Mouse (Mus musculus): ENCODE results near the gene Crlf1.
"Not testable (repeated sequence)": the region's sequence is repeated elsewhere in the genome, so short reads cannot be mapped to it uniquely, and the experiment has no call there.

Gene Crlf1

GRCm38 (mm10) chr8:70500386-70501301, 7.7 kb downstream of the Crlf1 start:
- no peak for DNase-seq

DNA sequence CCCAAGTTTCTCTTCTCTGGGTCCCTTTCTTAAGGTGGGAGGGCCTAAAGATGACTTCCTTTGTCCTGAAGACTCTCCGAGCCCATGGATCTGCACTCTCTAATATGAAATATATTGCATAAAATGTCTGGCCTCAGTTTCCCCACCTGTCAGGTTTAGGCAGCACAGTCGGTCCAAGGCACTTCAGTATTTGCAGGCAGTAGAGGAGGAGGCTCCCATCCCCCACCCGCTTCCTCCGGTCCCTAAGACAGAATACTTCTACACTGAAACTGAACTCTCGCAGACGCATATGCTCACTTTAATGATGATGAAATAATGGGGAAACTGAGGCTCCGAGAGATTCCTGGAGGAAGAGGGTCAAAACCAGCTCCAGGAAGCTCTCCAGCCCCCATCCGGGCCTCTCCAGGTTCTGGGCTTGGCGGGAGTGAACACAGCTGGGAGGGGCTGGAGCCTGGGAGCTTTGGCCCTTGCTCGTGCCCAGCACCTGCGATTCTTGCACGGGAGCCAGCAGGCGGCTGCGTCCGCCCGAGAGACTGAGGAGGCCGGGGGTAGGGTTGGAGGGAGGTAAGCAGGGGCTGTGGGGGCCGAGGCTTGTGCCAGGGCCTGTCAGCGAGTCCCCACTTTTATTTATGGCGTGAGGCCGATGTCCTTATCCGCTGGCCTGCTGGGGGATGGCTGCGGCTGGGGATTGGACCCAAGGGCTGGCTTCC, 9.0 kb downstream of the Crlf1 start:
- no peak for DNase-seq

GRCm38 (mm10) chr8:70502540-70502939, 9.6 kb downstream of the Crlf1 start:
- DNase-seq = no peak

DNA sequence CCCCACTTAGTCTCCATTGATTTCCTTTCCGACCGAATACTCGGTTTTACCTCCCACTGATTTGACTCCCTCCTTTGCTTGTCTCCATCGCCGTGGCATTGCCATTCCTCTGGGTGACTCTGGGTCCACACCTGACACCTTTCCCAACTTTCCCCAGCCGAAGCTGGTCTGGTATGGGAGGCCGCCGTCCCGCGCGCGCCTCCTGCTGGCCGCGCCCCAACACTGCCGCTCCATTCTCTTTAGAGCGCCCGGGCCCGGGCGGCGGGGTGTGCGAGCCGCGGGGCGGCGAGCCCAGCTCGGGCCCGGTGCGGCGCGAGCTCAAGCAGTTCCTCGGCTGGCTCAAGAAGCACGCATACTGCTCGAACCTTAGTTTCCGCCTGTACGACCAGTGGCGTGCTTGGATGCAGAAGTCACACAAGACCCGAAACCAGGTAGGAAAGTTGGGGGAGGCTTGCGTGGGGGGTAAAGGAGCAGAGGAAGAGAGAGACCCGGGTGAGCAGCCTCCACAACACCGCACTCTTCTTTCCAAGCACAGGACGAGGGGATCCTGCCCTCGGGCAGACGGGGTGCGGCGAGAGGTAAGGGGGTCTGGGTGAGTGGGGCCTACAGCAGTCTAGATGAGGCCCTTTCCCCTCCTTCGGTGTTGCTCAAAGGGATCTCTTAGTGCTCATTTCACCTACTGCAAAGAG, 10.2 kb downstream of the Crlf1 start:
- peak in 1 of 2 experiments; percentile 62 for DNase-seq

DNA sequence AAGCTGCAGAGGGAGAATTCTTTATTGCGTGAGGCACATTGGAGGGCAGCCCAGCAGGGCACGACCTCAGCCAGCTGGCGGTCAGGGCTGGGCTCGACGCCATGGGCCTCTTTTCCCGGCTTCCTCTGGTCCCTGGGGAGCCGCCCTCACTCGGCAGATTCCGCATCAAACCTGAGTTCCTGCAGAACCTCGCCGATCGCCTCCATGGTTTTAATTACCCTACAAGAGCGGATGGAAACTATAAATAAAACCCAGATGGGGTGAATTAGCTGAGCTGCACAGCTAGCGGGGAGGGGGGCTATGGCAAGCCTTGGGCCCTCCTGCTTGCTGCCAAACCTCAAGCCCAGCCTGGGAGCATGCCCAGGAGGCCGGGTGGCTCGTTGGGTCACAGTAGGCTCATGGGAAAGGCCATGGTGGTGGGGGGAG, 11.3 kb downstream of the Crlf1 start:
- peak; percentile 59 to 61 for DNase-seq

- DNase-seq = peak; percentile 65 to 76
Observed at GRCm38 (mm10) chr8:70504851-70505250, 11.9 kb downstream of the Crlf1 start.

DNA sequence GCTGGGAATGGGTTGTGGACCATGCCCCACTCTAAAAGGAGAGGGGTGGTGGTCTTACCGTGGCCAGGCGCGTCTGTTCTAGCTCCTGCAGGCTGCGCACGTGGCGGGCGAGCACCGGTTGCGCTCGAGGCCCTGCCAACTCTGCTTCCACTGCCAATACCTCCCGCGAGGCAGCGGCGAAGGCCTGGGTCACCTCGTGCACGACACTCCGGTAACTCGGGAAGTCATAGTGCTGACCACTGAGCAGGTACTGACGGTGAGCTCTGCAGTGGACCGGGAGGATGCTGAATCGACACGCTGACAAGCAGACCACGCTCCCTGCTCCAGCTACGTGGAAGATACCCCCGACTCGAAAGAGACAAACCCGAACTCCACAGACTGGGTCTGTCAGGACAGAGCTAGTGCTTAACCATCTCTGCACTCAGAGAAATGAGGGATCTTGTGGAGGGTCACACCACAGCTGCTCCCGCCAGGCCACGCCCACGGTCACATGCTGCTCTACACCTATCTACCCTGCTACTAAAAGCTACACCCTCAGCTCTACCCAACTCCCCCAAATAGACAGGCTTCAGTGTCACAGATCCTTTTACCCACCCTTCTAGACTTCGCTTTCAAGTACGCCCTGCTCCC, 12.9 kb downstream of the Crlf1 start:
- no peak for DNase-seq

GRCm38 (mm10) chr8:70506328-70507026, 13.5 kb downstream of the Crlf1 start, which contains the start of gene Rex1bd:
Rex1bd (minus strand) TSS chr8:70506752.
- DNase-seq = peak; percentile 94 to 96

DNA sequence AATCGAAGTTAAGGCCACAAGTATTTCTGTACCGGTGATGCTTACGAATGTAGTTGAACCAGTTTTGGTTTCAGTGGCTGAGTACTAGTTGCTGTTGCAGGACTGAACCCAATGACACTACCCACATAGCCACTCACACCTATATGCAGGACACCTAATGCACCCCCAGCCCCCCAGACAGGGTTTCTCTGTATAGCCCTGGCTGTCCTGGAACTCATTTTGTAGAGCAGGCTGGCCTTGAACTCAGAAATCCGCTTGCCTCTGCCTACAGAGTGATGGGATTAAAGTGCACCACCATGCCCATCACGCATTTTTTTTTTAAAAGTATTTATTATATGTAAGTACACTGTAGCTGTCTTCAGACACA, 14.1 kb downstream of the Crlf1 start:
- no peak for DNase-seq

DNA sequence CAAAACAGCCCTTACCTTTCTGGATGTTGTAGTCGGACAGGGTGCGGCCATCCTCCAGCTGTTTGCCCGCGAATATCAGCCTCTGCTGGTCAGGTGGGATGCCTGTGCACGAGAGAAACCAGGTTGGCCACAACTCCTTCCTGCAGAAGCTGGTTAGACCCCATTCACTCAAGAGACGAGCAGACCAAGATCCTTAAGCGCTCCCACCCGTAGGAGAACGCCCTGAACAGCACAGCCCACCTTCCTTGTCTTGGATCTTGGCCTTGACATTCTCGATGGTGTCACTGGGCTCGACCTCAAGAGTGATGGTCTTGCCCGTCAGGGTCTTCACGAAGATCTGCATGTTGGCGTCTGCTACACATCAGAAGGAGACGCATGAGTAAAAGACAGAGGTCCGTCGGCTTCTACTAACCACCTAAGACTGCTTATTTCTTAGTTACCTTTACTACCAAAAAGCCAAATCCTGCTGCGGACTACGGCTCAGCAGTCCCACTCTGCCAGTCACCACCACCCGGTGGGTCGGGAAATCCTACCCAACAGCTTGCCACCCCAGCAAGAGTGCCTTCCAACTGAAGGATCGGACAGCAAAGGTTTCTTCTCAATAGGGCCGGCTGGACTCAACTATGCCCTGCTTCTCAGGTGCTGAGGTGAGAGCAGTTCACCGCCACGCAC, 16.5 kb downstream of the Crlf1 start:
- DNase-seq = no peak

- peak; percentile 96 to 97 for DNase-seq
Observed at GRCm38 (mm10) chr8:70510228-70510915, 17.4 kb downstream of the Crlf1 start, which contains the start of gene Uba52. Uba52 (minus strand) TSS chr8:70510801.

GRCm38 (mm10) chr8:70511174-70511573, 18.2 kb downstream of the Crlf1 start:
- not testable (repeated sequence) for DNase-seq

DNA sequence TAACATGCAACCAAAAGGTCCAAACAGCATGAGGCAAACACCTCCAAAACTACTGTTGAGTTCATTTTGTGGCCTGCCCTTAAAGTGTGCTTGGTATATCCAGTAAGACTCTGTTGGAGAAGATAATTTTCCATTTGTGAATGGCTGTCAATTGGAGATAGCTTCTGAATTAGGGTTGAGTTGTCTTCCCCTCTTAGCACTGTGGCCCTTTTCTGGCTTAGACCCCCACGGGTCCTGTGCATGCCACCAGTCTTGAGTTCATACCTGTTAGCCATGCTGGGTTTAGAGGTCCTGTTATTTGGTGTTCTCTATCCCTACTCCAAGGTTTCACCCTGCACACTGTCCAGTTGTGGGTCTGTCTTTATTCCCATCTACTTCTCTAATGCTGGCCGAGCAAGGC, 18.8 kb downstream of the Crlf1 start:
- DNase-seq = no peak

DNA sequence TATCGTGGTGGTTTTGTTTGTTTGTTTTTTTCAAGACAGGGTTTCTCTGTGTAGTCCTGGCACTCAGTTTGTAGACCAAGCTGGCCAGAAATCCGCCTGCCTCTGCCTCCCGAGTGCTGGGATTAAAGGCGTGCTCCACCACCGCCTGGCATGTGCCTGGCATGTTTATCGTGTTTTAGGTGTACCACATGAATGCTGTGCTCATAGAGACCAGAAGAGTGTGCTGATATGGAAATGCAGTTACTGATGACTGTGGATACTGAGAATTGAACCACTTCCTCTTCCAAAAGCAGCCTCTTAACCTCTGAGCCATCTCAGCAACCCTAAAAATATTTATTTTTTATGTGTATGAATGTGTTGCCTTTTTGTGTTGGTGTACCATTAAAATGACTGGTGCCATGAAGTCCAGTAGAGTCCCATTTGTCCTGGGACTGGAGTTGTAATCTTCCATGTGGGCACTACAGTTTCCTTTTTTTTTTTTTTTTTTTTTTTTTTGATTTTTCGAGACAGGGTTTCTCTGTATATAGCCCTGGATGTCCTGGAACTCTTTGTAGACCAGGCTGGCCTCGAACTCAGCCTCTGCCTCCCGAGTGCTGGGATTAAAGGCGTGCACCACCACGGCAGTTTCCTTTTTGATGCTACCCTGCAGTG, 19.4 kb downstream of the Crlf1 start:
- DNase-seq = no peak

GRCm38 (mm10) chr8:70513441-70513840, 20.5 kb downstream of the Crlf1 start:
- no peak for DNase-seq

- DNase-seq = no peak
Observed at GRCm38 (mm10) chr8:70517940-70518643, 25.1 kb downstream of the Crlf1 start.

DNA sequence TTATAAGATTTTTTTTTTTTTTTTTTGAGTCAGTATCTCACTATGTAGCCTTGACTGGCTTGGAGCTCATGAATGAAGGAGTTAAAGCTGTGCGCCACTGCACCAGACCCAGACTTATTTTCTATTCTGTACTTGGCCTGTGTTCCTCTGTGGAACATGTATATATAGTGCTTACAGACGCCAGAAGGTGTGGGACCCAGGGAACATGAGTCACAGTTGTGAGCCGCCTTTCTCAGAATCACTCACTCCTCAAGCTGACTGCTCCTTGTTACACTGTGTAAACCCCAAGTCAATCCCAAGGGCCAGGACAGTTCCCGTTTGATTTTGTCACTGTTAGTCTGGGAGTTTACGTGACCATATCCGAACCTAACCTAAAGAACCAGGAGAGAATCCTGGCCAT, 26.1 kb downstream of the Crlf1 start:
- DNase-seq = no peak

GRCm38 (mm10) chr8:70519606-70520005, 26.6 kb downstream of the Crlf1 start:
- DNase-seq = no peak

DNA sequence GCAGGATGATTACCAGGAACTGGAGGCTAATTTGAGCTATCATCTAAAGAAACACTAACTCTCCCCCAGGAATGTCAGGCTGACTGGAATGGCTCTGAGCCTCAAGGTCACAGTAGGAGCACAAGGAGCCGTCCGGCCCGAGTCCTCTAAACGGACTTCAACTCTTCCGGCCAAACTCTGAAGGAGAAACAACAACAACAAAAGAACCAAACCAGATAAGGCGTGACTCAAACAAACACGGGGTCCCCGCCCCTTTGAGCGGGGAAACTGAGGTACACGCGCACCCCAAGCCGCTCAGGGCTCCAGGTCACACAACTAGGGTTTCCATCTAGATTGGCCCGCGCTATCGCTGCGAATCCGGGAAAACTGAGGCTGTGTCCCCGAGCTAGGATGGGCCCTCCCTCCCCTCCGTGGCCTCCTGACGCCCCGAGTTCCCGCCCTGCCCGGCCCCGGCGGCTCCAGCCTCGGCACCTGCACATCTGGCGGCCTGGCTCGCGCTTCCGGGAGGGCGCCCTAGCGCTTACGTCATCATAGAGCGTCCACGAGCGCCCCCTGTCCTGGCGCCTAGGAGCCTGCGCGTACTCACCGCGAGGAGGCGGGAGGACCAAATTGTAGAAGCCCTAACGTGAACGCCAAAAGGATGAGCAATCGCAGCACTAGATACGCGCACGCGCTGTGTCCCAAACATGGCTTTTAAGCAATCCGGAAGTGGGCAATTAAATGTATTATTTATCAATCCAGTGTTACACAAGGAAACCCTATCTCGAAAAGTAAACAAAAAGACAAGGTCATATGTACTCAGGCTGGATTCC, 29.8 kb downstream of the Crlf1 start:
- DNase-seq = peak; percentile 97
